Mouse (Mus musculus): ENCODE measurements around the gene Rimbp3. TPM values are rescaled to one million over a fixed set of nuclear protein-coding genes. Genes with fewer than 3 reads are reported as not detected.

Gene Rimbp3
- polyA plus RNA-seq, 1 experiment from 2014 or later = 0.70 TPM

DNA sequence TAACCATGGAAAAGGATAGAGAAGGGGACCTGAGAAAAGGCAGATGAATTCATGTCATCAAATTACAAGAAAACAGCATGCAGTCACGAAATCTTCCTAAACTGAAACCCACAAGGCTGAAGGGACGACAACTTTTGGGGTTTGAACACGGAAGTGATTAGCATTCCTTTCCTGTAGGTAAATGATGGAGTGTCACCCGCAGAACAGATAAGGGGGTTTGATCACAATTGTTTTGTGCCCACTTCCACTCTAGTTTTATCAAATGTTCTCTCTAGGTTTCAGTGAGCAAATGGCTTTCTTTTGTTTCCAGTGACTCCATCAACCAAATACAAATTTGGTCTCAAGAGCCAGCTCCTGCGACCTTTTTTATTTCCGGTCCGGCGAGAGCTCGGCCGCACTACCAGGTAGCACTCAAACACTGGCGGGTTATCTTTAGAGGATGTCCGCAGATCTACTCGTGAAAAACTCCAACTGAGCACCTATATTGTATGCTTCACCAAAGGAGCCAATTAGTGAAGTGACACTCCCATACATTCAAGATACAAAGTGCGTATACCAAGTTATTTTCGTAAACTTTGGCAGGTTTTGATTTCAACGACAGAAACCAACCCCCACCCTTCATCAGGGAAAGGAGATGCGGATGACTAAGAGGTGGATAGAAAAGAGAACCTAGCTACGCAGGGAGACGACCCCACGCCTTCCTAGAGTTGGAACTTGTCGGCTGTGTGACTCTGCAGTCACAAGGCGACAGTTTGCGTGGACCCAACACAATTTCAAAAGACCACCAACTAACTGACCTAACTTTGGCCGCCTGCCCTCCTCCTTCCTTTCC is 8.1 kb upstream of the Rimbp3 start:
- Histone ChIP-seq H3K4me1 (peaks cover 15% of the 10 kb centered on the region), H3K36me3 (replicated peaks) (peaks cover 30% of the 10 kb centered on the region), H3K27me3 (replicated peaks; ENCODE audit: low read depth, poor library complexity, severe bottlenecking) (no peaks in the 10 kb centered on the region), H3K27ac (replicated peaks) (peak overlapping the region; percentile 98), H3K9me3 (no peaks in the 10 kb centered on the region), H3K4me3 (peak overlapping the region; percentile 97)
- no peak for DNase-seq (ENCODE audit: low spot score)
- WGBS = 7% methylated on average over 24 of the region's 24 CpGs

DNA sequence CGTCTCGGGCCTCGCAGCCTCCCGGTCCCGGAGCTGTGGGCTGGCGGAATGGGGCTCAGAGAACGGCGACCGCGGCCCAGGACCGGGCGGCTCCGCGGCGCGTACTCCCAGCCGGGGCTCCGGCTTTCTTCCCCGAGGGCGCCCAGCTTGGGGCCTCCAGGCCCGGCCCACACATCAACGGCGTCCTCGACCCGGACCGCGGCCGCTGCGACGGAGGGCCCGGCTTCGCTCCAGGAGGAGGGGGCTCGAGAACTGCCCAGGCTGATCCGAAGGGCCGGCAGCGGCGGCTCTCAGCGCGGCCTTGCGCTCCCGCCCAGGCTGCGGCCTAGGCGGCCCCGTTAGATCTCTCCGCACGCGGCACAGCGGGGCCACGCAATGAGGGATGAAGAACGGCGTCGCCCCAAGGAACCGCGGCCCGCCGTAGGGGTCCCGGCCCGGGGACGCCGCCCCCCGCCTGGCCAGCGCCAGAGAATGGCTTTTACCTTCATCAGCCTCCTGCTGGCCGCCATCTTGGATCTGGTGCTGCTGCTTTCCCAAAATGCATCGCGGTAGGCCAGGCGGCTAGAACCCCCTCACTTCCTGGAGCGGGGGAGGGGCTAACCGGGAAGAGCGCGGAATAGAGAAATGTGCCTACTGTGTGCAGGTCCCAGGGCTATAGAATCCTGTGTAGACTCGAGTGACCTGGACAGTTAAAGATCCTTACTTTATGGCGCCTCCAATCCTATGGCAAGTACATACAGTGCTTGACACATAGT is 7.3 kb upstream of the Rimbp3 start:
- Histone ChIP-seq H3K4me1 (peaks cover 15% of the 10 kb centered on the region), H3K9me3 (no peaks in the 10 kb centered on the region), H3K36me3 (replicated peaks) (peaks cover 22% of the 10 kb centered on the region), H3K4me3 (peak overlapping the region; percentile 97), H3K27me3 (replicated peaks; ENCODE audit: low read depth, poor library complexity, severe bottlenecking) (peaks cover 2% of the 10 kb centered on the region; the same call in 1 of the 2 replicates), H3K27ac (replicated peaks) (peak overlapping the region; percentile 98)
- peak; percentile 90 for DNase-seq (ENCODE audit: low spot score)
- WGBS = under 1% methylated on average over 72 of the region's 72 CpGs

DNA sequence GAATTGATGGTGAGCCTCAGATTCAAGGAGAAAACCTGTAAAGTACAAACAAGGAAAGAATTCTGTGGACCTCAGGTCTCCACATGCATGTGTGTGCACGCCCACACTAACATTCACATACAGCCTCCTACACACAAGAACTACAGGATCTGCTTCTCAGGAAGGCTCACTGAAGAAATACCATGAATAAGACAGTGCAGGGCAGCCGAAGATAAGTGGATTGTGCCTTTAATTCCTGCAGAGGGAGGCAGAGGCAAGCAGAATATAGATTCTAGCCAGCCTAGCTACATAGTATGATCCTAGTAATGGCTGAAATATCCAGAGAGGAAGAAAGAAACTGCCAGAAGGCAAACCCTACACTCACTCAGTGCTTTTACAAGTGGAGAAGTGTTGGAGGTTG is 6.4 kb upstream of the Rimbp3 start:
- Histone ChIP-seq H3K27ac (replicated peaks) (no peak overlapping the region), H3K4me3 (peak overlapping the region; percentile 97; the same call in 1 of the 2 replicates), H3K4me1 (peaks cover 15% of the 10 kb centered on the region), H3K27me3 (replicated peaks; ENCODE audit: low read depth, poor library complexity, severe bottlenecking) (peaks cover 11% of the 10 kb centered on the region), H3K36me3 (replicated peaks) (peaks cover 16% of the 10 kb centered on the region), H3K9me3 (no peaks in the 10 kb centered on the region)
- DNase-seq (ENCODE audit: low spot score) = no peak
- 67% methylated on average over 2 of the region's 2 CpGs for WGBS

DNA sequence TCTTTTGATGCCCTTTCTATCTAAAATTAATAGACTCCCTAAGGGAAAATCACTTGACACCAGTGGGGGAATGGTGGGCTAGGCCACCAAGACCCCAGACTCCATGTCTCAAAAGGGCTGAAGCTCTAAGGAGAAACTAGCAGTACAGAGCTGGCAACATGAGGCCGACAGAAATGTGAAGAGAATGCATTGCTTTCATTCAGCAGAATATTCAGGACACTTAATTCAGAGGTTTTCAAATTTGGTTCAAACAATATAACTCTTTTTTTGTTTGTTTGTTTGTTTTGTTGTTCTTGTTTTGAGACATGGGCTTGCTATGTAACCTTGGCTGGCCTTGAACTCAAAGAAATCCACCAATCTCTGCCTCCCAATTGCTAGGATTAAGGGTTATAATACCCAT is 5.9 kb upstream of the Rimbp3 start, which contains the start of gene Ube2l3:
Gene Ube2l3 (minus strand): TSS at position 101 of the 400 bp plus-strand sequence.
- DNase-seq (ENCODE audit: low spot score) = no peak
- peaks cover 13% of the 10 kb centered on the region for H3K36me3 ChIP-seq (replicated peaks)
- peaks cover 15% of the 10 kb centered on the region for H3K4me1 ChIP-seq
- peak within 1 kb of the TSS; percentile 98 for H3K27ac ChIP-seq (replicated peaks)
- WGBS = 82% methylated on average over 1 of the region's 1 CpGs
- no peaks in the 10 kb centered on the region for H3K9me3 ChIP-seq
- peak within 1 kb of the TSS; percentile 97 for H3K4me3 ChIP-seq
- peaks cover 16% of the 10 kb centered on the region for H3K27me3 ChIP-seq (replicated peaks; ENCODE audit: low read depth, poor library complexity, severe bottlenecking)

DNA sequence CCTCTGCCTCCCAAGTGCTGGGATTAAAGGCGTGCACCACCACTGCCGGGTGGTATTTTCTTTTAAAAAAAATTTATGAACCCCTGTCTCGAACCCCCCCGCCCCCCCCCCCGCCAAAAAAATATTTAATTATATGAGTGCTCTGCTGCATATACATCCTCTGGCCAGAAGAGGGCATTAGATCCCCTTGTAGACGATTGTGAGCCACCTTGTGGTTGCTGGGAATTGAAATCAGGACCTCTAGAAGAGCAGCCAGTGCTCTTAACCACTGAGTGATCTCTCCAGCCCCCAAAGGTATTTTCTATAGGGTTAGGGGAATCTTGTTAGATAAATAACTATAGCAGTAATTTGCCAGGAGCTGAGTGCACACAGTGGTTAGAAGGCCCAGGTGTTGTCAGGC is 3.4 kb upstream of the Rimbp3 start:
- DNase-seq (ENCODE audit: low spot score) = peak; percentile 30
- H3K4me3 ChIP-seq = no peak overlapping the region
- no peaks in the 10 kb centered on the region for H3K9me3 ChIP-seq
- H3K27ac ChIP-seq (replicated peaks) = no peak overlapping the region
- peaks cover 35% of the 10 kb centered on the region for H3K27me3 ChIP-seq (replicated peaks; ENCODE audit: low read depth, poor library complexity, severe bottlenecking)
- 6% methylated on average over 6 of the region's 6 CpGs for WGBS
- peaks cover 23% of the 10 kb centered on the region for H3K4me1 ChIP-seq
- H3K36me3 ChIP-seq (replicated peaks) = no peaks in the 10 kb centered on the region

DNA sequence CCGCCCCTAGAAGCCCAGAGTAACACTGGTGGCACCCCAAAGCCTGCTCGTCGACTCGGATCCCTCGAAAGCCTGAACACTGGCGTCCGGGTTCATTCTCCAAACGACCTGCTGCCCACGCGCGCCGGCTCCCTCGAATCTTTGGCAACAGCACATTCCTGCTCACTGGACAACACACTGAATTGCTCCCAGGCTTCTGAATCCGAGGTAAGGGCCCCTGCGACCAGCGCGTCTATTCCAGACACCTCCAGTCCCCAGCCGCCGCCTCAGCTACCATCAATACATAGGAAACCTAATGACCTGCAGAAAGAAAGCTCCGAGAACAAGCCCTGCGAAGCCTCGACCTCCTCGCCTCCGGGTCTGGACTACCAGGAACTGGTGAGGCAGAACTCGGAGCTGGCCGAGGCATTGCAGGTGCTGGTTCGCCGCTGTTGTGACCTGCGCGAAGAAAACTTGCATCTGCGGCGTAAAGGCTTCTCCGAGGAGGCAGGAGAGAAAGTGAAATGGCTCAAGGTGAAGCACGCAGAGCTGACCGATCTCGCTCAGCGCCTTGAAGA is 1.1 kb downstream of the Rimbp3 start:
- H3K4me1 ChIP-seq = peaks cover 26% of the 10 kb centered on the region
- peak overlapping the region; percentile 83 for H3K27ac ChIP-seq (replicated peaks)
- peak overlapping the region; percentile 71 for H3K4me3 ChIP-seq
- no peaks in the 10 kb centered on the region for H3K36me3 ChIP-seq (replicated peaks)
- H3K9me3 ChIP-seq = no peaks in the 10 kb centered on the region
- 2% methylated on average over 37 of the region's 37 CpGs for WGBS
- H3K27me3 ChIP-seq (replicated peaks; ENCODE audit: low read depth, poor library complexity, severe bottlenecking) = peaks cover 59% of the 10 kb centered on the region
- DNase-seq (ENCODE audit: low spot score) = no peak

DNA sequence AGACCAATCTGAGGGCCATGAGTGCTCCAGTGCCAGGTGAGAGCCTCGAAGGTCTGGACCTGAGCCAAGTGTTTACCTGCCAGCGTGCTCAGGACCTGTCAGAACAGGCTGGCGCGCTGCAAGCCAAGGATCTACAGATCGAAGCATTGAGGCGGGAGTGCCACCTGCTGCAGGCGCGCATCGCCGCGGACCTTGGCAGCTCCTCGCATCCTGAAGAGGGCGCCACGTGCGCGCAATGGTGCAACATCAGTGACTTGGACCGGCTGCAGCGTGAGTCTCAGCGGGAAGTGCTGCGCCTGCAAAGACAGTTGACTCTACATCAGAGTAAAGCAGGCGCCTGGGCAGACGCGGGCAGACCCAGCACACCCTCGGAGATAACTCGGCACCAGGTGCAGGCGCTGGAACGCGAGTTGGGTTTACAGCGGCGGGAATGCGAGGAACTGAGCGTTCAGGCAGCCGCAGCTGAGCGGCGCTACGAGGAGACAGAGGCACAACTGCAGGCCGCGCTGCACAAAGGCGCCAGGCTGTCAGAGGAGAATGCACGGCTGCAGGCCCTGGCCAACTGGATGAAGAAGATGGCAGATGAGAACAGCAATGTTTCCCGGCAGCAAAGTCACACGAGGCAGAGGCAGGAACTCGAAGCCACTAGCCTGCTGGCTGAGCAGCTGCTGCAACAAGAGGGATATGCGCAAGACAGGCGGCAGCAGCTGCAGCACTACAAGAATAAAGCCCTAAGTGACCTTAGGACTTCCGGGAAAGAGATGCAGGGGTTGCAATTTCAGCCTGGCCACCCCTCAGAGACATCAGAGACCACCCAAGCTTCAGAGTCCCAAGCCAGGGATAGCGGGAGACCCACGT is 1.8 kb downstream of the Rimbp3 start:
- peak overlapping the region; percentile 83 for H3K27ac ChIP-seq (replicated peaks)
- H3K36me3 ChIP-seq (replicated peaks) = no peaks in the 10 kb centered on the region
- H3K9me3 ChIP-seq = no peaks in the 10 kb centered on the region
- 8% methylated on average over 48 of the region's 48 CpGs for WGBS
- peak; percentile 92 for DNase-seq (ENCODE audit: low spot score)
- H3K27me3 ChIP-seq (replicated peaks; ENCODE audit: low read depth, poor library complexity, severe bottlenecking) = peaks cover 59% of the 10 kb centered on the region
- peaks cover 26% of the 10 kb centered on the region for H3K4me1 ChIP-seq
- peak overlapping the region; percentile 71 for H3K4me3 ChIP-seq

DNA sequence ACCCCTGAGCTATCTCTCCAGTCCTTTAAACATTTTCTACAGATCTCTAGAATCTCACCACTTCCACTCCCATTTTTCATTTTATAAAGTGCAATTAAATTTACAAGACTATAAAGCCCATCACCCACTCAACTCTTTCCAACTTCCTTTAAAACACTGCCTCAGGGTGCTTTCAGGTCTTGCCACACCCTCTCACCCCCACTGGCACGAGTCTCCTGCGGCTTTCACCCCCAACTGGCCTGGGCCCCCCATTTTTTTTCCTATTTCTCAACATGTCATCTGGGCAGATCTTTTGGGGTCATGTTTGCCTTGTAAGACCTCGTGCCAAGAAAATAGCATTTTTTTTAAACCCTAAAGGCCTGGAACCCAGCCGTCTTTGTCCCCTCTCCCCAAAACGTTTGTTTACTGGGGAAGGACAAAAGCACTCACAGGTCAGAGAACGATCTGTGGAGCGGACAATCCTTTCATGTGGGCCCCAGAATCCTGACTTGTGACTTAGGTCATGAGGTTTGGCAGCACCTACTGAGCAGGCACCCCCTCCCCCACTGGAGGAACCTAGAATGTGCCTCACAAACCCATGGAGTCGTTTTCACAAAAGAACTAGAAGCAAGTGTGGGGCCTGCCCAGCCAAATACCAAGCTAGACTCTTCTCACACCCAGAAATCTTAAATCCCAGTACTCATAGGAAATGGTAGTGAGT is 8.7 kb downstream of the Rimbp3 start:
- Histone ChIP-seq H3K27me3 (replicated peaks; ENCODE audit: low read depth, poor library complexity, severe bottlenecking) (peaks cover 3% of the 10 kb centered on the region), H3K4me3 (no peak overlapping the region)
- 66% methylated on average over 8 of the region's 8 CpGs for WGBS

DNA sequence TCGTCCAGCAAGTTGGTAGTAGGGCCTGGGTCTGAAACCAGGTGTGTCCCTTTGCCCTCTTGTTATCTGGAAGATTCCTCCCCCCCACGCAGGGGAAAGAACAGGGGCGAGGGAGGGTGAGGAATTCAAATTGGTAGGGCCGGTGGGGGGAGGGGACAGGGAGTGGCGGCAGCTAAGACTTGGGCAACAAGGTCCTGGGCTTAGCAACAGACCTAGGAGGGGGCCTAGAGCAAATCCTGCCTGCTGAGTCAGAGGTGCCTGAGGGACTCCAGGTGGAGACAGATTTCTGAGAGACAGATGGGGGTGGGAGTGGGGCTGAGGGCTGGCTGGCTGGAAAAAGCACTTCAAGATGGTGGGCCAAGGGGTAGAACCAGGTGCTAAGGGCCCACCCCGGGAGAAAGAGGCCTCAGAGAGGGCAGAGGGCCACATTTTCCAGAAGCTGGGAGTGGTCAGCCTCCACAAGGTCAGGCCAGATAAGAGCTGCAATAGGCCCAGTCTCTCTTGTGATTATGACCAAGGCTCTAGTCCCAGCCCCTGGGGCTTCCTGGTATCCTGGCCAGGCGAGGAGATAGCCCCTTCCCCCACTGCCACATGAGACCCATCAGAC is 11.8 kb downstream of the Rimbp3 start:
- no peaks in the 10 kb centered on the region for H3K36me3 ChIP-seq (replicated peaks)
- H3K4me1 ChIP-seq = peaks cover 12% of the 10 kb centered on the region
- DNase-seq (ENCODE audit: low spot score) = no peak
- no peaks in the 10 kb centered on the region for H3K9me3 ChIP-seq
- no peak overlapping the region for H3K4me3 ChIP-seq
- 30% methylated on average over 7 of the region's 7 CpGs for WGBS
- H3K27me3 ChIP-seq (replicated peaks; ENCODE audit: low read depth, poor library complexity, severe bottlenecking) = no peaks in the 10 kb centered on the region
- peak overlapping the region; percentile 44; the same call in 1 of the 2 replicates for H3K27ac ChIP-seq (replicated peaks)

More for the DNA sequence above, 8.7 kb downstream of the Rimbp3 start:
- Histone ChIP-seq H3K4me1 (peaks cover 12% of the 10 kb centered on the region), H3K9me3 (no peaks in the 10 kb centered on the region), H3K27ac (replicated peaks) (no peak overlapping the region), H3K36me3 (replicated peaks) (no peaks in the 10 kb centered on the region)
- DNase-seq (ENCODE audit: low spot score) = no peak

DNA sequence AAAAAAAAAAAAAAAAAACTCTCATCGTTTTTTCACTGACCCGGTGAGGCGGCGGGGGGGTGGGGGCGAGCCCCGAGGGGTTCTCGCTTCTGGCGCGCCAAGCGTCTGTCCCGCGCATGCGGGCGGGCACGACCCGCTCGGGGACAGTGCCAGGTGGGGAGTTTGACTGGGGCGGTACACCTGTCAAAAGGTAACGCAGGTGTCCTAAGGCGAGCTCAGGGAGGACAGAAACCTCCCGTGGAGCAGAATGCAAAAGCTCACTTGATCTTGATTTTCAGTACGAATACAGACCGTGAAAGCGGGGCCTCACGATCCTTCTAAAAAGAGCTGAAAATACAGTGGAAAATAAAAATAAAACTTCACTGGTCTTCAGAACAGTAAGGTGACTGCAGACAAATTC is 13.8 kb downstream of the Rimbp3 start:
- no peaks in the 10 kb centered on the region for H3K36me3 ChIP-seq (replicated peaks)
- H3K4me1 ChIP-seq = peaks cover 12% of the 10 kb centered on the region
- peak; percentile 93 for DNase-seq (ENCODE audit: low spot score)
- H3K9me3 ChIP-seq = no peaks in the 10 kb centered on the region
- H3K27me3 ChIP-seq (replicated peaks; ENCODE audit: low read depth, poor library complexity, severe bottlenecking) = no peaks in the 10 kb centered on the region
- no peak overlapping the region for H3K4me3 ChIP-seq
- H3K27ac ChIP-seq (replicated peaks) = no peak overlapping the region
- 36% methylated on average over 25 of the region's 25 CpGs for WGBS

DNA sequence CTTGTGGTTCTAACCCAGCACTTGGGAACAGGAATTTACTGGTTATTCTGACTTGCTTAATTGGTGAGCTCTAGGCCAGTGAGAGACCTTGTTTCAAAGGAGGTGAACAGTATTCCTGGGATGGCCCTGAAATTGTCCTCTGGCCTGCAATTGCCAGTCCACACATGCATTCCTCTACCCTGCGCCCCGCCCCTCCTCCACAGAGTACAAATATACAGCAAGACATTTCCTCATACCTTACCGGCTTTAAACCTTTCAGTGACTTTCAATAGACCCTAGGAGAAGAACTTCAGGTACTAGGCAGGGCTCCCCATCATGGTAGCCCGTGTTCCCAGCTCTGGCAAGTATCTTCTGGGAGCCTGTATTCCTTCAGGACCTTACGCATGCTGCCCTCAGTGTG is 17.2 kb downstream of the Rimbp3 start:
- peaks cover 3% of the 10 kb centered on the region for H3K4me1 ChIP-seq
- peaks cover 10% of the 10 kb centered on the region; the same call in 1 of the 2 replicates for H3K9me3 ChIP-seq
- H3K36me3 ChIP-seq (replicated peaks) = no peaks in the 10 kb centered on the region
- no peak for DNase-seq (ENCODE audit: low spot score)
- H3K27ac ChIP-seq (replicated peaks) = no peak overlapping the region
- no peaks in the 10 kb centered on the region for H3K27me3 ChIP-seq (replicated peaks; ENCODE audit: low read depth, poor library complexity, severe bottlenecking)
- H3K4me3 ChIP-seq = no peak overlapping the region
- WGBS = 86% methylated on average over 5 of the region's 5 CpGs

All from embryonic facial prominence, embryonic 10.5 days (tissue).